Mouse (Mus musculus): Measurements from ENCODE around the gene Ssr2. TPM values are rescaled to one million over a fixed set of nuclear protein-coding genes. Genes with fewer than 3 reads are reported as not detected.

The Ssr2 gene
- total RNA-seq, 2 experiments from 2014 or later = 41.1 to 54.8 TPM

DNA sequence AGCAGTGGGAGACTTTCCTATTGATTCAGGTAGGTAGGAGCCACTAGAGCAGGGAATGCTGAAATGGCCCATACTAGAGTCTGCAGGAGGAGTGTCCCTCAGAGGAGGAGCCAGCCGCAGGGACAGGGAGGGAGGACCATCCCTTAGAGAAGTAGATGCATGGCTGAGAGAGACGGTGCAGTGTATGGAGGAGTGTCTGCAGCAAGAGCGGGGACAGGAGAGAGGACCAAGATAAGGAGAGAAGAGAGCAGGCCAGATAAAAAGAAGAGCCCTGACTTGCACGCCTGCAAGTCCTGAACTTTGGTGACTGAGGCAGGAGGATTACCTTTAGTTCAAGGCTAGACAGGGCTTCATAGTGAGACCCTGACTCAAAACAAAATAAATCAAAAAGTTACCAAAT lies 51.4 kb downstream of the Ssr2 start:
- intact Hi-C loops (cut with DNase I) = no loop called here
- TF ChIP-seq CTCF (IDR thresholded peaks at IDR 0.05) = no peak
- Histone ChIP-seq H3K27ac (peak overlapping the region; percentile 95), H3K4me3 (peak overlapping the region; percentile 20)
- no peak for DNase-seq

GRCm38 (mm10) chr3:88627535-88627934 lies 51.9 kb downstream of the Ssr2 start:
- intact Hi-C loops (cut with DNase I) = no loop called here
- no peak for DNase-seq
- TF ChIP-seq CTCF (IDR thresholded peaks at IDR 0.05) = no peak
- Histone ChIP-seq H3K27ac (peak overlapping the region; percentile 95), H3K4me3 (no peak overlapping the region; the same call in 1 of the 2 replicates)

GRCm38 (mm10) chr3:88628766-88629165 lies 53.1 kb downstream of the Ssr2 start:
- no peak for DNase-seq
- intact Hi-C loops (cut with DNase I) = no loop called here
- TF ChIP-seq CTCF (IDR thresholded peaks at IDR 0.05) = no peak
- H3K4me3 ChIP-seq = peak overlapping the region; percentile 9
- peak overlapping the region; percentile 95 for H3K27ac ChIP-seq

DNA sequence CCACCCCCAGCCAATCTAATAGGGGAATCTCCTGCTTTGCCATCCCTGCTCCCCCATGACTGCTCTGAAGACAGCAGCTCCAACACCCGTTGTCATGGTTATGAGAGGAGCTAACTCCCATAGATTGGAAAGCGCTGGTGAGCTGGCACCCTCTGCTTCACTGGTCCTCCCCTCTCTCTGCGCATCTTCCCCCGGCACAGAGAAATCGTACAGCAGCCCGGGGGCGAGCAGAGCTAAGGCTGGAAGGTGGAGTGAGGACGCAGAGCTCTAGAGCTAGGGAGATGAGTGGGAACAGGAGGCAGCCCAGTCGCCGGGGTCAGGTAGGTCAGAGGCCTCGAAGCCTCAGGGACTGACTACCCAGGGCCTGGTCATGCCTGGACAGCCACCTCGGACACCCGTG lies 53.6 kb downstream of the Ssr2 start:
- intact Hi-C loops (cut with DNase I) = no loop called here
- no peak for TF ChIP-seq CTCF (IDR thresholded peaks at IDR 0.05)
- Histone ChIP-seq H3K27ac (peak overlapping the region; percentile 72), H3K4me3 (peak overlapping the region; percentile 34)
- DNase-seq = no peak

DNA sequence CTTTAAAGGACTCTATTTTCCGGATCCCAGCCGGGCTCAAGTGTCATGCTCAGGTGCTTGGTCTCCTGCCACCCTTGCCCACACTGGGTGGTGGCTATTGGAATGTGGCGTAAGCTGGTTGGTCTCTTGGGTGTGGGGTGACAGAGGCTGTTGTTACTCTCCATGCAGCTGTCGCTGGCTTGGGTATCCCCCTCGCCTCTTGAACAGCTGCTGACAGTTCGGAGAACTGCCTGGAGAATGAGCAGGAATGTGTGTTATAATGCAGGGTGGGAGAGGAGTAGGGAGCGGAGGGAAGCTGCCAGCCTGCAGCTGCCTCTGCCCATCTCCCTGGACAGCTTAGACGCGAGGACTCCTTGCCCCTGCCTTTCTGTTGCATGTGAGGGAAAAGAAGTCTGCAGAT lies 54.3 kb downstream of the Ssr2 start:
- Histone ChIP-seq H3K4me3 (peak overlapping the region; percentile 34), H3K27ac (peak overlapping the region; percentile 72)
- intact Hi-C loops (cut with DNase I) = loop anchor here (5.0 kb wide), 1 partner anchor 38 kb away; no protein-coding TSS in a partner anchor
- TF ChIP-seq CTCF (IDR thresholded peaks at IDR 0.05) = no peak
- no peak for DNase-seq

DNA sequence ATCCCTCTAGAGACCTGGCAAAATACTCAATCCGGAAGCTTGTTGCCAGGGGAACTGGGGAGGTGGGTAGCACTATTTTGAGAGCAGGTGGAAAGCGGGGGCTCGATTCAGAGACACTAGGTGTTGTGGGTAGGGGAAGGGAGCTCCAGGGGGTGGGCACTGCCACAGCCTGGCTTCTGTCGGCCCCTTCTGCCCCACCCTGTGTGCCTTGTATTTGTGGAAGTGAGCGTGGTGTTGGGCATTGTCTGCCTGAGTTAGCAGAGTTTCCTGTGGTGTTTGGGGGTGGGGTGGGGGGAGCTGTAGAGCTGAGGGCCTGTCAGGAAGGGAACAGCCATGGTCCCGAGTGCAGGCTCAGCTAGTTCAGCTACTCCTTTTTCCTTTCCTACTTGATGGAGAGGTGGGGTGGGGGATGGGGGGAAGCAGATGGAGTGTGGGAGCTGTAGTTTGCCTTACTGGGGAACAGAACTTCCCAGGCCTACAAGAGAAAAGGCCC lies 55.2 kb downstream of the Ssr2 start:
- no peak for TF ChIP-seq CTCF (IDR thresholded peaks at IDR 0.05)
- Histone ChIP-seq H3K27ac (peak overlapping the region; percentile 72), H3K4me3 (peak overlapping the region; percentile 34)
- DNase-seq = peak; percentile 51
- intact Hi-C loops (cut with DNase I) = loop anchor here (5.0 kb wide), 1 partner anchor 39 kb away; no protein-coding TSS in a partner anchor

DNA sequence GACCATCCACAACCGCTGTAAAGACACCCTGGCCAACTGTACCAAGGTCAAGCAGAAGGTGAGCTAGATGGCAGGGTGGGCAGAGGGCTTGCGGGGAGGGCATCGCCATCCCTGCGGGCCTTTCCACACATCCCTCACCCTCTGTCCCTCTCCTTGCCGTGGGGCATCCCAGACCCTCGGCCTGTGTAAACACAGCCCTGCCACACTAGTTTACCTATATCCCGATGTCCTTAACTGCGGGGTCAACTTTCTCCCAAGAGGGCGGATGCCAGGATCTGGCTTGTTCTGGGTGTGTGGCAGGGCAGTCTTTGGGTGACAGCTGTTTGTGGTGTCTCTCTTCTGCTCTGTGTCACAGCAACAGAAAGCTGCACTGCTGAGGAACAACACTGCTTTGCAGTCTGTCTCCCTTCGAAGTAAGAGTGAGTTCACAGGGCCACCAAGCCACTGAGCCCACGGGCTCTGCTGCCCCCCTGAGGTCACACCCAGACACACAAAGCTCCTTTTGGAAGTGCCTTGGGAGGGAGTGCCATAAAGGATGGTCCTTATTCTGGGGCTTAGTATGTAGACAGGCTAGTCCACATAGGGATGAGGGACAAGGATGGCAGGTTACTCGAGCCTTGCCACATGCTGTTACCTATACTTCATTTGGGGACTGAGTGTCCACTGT lies 56.4 kb downstream of the Ssr2 start:
- peak; percentile 79 for TF ChIP-seq CTCF (IDR thresholded peaks at IDR 0.05)
- intact Hi-C loops (cut with DNase I) = loop anchor here (2.0 to 5.0 kb wide), 2 partner anchors 25 to 40 kb away; no protein-coding TSS in a partner anchor
- peak; percentile 64 for DNase-seq
- Histone ChIP-seq H3K27ac (peak overlapping the region; percentile 72), H3K4me3 (peak overlapping the region; percentile 14; the same call in 1 of the 2 replicates)

DNA sequence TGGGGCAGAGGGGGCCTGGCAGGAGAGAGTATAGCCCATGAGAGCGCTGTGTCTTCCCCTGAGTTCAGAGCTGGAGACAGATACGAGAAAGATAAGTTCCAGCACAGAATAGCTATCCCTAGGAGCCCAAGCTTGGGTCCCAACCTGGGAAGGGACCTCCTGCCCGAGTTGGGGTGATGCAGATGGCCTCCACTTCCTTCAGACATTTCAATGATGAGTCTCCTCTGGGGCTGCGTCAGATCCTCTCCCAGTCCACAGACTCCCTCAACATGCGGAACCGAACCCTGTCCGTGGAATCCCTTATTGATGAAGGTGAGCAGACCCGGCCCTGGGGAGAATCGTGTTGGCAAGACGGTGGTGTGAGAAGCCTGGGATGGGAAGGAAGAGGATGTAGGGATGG lies 57.4 kb downstream of the Ssr2 start:
- TF ChIP-seq CTCF (IDR thresholded peaks at IDR 0.05) = no peak
- intact Hi-C loops (cut with DNase I) = loop anchor here (2.0 to 5.0 kb wide), 2 partner anchors 26 to 41 kb away; no protein-coding TSS in a partner anchor
- peak; percentile 12 for DNase-seq
- H3K4me3 ChIP-seq = no peak overlapping the region
- 0 out of 2 replicates have a peak overlapping the region, but pooled peaks have one; percentile 72 for H3K27ac ChIP-seq

GRCm38 (mm10) chr3:88635506-88636275 lies 60.0 kb downstream of the Ssr2 start:
- Histone ChIP-seq H3K27ac (peak overlapping the region; percentile 53), H3K4me3 (no peak overlapping the region)
- intact Hi-C loops (cut with DNase I) = no loop called here
- TF ChIP-seq CTCF (IDR thresholded peaks at IDR 0.05) = no peak
- DNase-seq = no peak

- no peak for TF ChIP-seq CTCF (IDR thresholded peaks at IDR 0.05)
- intact Hi-C loops (cut with DNase I) = no loop called here
- H3K27ac ChIP-seq = peak overlapping the region; percentile 53; the same call in 1 of the 2 replicates
- no peak overlapping the region for H3K4me3 ChIP-seq
- no peak for DNase-seq
Measured at GRCm38 (mm10) chr3:88636555-88636986, 60.9 kb downstream of the Ssr2 start.

- DNase-seq = no peak
- Histone ChIP-seq H3K4me3 (no peak overlapping the region), H3K27ac (peak overlapping the region; percentile 53; the same call in 1 of the 2 replicates)
- intact Hi-C loops (cut with DNase I) = no loop called here
- peak; percentile 22; the same call in 1 of the 2 replicates for TF ChIP-seq CTCF (IDR thresholded peaks at IDR 0.05)
Measured at GRCm38 (mm10) chr3:88637134-88637533, 61.5 kb downstream of the Ssr2 start.

Small RNA genes lying within 50 kb of the gene (microRNA-seq; reads per million reads assigned to microRNA genes)
- gene Mir1905 = not detected

Other genes starting within 250 kb of the Ssr2 start
- gene Tmem79, start 239.7 kb upstream of the Ssr2 start, total RNA-seq (2021) = 1 to 10 TPM; 2.0 to 2.1 TPM
- 10 to 100 TPM; 38.1 to 48.2 TPM for gene Smg5, start 239.6 kb upstream of the Ssr2 start, total RNA-seq (2021)
- gene Paqr6, start 211.3 kb upstream of the Ssr2 start, total RNA-seq (2021) = under 1 TPM; 0.15 to 0.56 TPM
- gene Bglap3, start 203.1 kb upstream of the Ssr2 start, total RNA-seq (2021) = not detected
- gene Bglap2, start 197.2 kb upstream of the Ssr2 start, total RNA-seq (2021) = not detected
- gene Bglap, start 191.4 kb upstream of the Ssr2 start, total RNA-seq (2021) = not detected
- 10 to 100 TPM; 16.2 to 19.7 TPM for gene Pmf1, start 165.5 kb upstream of the Ssr2 start, total RNA-seq (2021)
- gene Slc25a44, start 150.7 kb upstream of the Ssr2 start, total RNA-seq (2021) = 10 to 100 TPM; 16.1 to 18.5 TPM
- gene Sema4a, start 114.7 kb upstream of the Ssr2 start, total RNA-seq (2021) = 1 to 10 TPM; 1.2 to 1.8 TPM
- gene Lmna, start 65.9 kb upstream of the Ssr2 start, total RNA-seq (2021) = 10 to 100 TPM; 67.5 to 82.5 TPM
- gene Mex3a, start 43.5 kb upstream of the Ssr2 start, total RNA-seq (2021) = under 1 TPM; 0.15 to 0.20 TPM
- not detected for gene Rab25, start 27.6 kb upstream of the Ssr2 start, total RNA-seq (2021)
- gene Lamtor2, start 22.8 kb upstream of the Ssr2 start, total RNA-seq (2021) = 100 to 1,000 TPM in 1 of 2 experiments, 10 to 100 TPM in 1; 70.9 to 104 TPM
- gene Ubqln4, start 22.1 kb upstream of the Ssr2 start, total RNA-seq (2021) = 10 to 100 TPM; 78.2 to 90.2 TPM
- 10 to 100 TPM; 22.4 to 24.7 TPM for gene Arhgef2, start 30.1 kb downstream of the Ssr2 start, total RNA-seq (2021)
- not detected for gene Rxfp4, start 77.3 kb downstream of the Ssr2 start, total RNA-seq (2021)
- gene Khdc4, start 109.9 kb downstream of the Ssr2 start, total RNA-seq (2021) = 10 to 100 TPM; 24.0 TPM
- 10 to 100 TPM; 20.8 to 20.9 TPM for gene Rit1, start 141.0 kb downstream of the Ssr2 start, total RNA-seq (2021)
- 1 to 10 TPM; 2.7 to 5.2 TPM for gene Syt11, start 199.3 kb downstream of the Ssr2 start, total RNA-seq (2021)

All from gastrocnemius, adult 2 months (tissue).